Mouse (Mus musculus): ENCODE measurements around the gene Dnmt3l.

The Dnmt3l gene

DNA sequence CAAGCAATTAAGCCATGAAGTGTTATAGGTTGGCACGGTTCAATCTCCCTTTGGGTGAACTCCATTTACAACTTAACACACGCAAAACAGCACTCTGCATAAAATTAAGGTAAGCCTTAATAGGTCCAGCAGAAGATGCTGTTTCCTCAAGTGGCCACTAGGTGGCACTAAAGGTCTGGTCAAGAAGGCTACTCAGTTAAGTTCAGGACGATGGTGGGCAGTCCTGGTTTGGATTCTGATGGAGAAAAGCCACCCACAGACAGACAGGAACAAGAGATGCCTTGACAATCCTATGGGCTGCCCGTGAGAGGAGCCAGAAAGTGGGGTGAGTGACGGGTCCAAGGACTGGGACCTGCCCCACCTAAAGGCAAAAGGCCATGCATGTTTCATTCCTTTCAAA, 13.6 kb upstream of the Dnmt3l start:
- in situ Hi-C loops (cut with MboI, MseI), result no loop called here

DNA sequence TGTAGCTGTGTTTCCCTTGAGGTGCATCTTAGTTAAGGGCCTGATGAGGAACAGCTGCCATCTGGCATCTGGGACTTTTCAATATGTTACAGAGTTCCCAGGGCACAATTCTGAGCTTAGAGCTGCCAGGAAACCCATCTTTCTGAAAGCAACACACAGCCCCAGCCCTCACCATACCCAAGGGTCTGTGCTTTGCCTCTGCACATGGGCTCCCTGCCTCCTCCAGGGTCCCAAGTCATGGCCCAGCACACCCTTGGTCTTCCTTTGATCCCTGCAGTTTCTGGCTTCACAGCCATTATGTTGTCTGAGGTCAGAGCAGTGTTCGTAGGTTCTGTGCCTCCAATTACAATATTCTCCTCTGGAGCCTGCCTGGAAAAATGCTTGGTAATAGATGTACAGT, 12.7 kb upstream of the Dnmt3l start:
- in situ Hi-C loops (cut with MboI, MseI), result no loop called here

DNA sequence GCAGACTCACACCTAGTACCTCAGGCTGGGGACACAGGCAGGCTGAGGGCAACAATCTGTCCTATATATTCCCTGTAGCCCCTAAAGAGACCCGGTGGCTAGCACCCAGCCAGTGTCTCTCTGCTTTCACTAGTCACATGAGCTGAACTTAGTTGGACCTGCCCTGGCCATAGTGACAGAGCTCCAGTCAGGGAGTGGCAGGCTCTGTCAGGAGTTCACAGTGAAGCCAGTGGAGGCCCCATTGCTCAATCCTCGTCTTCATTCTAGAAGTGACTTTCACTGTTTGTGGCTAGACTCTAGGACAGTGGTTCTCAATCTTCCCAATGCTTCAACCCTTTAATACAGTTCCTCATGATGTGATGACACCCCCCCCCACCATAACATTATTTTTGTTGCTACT, 9.8 kb upstream of the Dnmt3l start:
- in situ Hi-C loops (cut with MboI, MseI), result loop anchor here (5.0 kb wide), 1 partner anchor 130 kb away; no protein-coding TSS in a partner anchor

DNA sequence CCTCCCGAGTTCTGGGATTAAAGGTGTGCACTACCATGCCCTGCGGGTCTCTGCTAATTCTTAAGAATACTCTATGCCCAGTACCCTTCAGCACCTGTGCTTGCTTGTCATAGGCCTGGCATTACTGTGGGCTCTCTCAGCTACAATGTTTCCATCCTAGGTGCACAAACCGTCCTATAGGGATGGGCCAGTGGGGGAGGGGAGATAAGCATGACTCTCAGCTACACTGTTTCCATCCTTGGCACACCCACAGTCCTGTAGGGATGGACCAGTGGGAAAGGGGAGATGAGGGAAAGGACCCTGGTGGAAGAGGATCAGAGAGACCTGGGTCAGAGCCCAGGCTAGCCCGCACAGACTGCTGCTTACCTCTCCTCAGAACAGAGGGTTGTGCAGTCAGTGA, 4.6 kb upstream of the Dnmt3l start:
- in situ Hi-C loops (cut with MboI, MseI), result no loop called here

DNA sequence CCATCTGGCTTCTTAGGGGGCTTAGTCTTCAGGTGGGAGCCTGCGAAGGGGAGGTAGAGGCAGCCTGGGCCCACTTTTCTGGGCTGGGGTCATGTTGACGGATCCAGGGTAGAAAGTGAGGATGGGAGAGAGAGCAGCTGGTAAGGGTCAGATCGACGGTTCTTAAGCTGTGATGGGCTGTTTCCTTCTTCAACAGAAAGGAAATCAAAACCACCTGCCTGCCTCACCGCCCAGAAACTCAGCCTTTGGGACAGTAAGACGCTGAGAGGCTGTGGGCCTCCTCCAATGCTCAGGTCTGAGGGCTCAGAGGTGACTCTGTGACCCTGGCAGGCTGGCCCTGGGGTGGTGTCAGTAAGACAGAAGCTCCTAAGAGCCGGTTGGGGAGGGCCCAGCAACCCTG, 349 bp downstream of the Dnmt3l start:
- in situ Hi-C loops (cut with MboI, MseI), result no loop called here

DNA sequence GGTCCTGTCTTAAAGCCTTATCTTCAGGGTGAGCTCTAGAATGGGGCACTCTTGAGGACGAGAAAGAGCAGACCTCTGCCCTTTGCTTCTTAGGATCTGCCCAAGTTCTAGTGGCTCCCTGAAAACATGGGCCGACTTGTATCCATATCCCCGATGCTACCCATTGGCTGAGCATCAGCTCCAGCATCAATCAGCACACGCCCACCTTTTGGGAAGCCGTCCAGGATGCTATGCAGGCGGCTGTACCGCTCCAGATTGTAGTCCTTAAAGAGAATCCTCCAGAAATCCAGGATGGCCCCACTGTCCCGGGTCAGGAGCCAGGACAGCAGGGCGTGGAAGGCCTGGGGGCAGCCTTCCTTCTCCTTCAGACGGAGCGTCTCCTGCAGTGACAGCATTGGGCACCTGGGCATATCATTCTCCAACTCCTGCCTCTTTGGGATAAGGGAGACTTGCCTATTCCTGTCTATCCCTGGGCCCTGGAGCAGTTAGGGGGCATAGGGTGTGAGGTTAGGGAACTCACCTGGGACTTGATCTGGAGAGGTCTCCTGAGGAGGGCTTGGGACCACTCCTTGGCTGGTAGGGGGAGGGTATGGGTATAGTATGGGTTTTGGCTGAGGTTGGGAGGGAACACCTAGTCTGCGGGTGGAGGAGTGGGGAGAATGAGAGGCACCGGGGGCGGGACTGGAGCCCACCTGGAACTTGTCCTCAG, 1.1 kb downstream of the Dnmt3l start:
- in situ Hi-C loops (cut with MboI, MseI), result no loop called here

DNA sequence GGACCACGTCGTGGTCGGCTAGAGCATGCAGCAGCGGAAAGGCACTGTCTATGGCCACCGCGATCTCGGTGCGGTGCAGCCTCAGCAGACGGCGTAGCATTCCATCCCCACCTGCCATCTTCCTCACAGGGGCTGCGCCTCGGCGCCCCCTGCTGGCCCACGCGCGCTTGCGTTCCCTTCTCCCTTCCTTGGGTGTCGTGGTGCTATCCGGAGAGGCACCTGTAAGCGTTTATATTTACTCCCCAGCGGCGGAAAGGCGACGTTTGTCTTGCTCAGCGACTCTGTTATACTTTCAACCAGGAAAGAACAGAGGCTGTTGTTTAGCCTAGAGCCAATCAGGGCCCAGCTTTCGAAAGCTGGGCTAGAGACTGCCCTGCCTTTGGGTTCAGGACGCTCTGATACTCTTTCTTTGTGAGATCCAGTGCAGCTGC, 1.7 kb downstream of the Dnmt3l start, which contains the start of gene Aire:
Aire (minus strand) TSS at position 205 of the 431 bp plus-strand sequence.
- in situ Hi-C loops (cut with MboI, MseI), result no loop called here

DNA sequence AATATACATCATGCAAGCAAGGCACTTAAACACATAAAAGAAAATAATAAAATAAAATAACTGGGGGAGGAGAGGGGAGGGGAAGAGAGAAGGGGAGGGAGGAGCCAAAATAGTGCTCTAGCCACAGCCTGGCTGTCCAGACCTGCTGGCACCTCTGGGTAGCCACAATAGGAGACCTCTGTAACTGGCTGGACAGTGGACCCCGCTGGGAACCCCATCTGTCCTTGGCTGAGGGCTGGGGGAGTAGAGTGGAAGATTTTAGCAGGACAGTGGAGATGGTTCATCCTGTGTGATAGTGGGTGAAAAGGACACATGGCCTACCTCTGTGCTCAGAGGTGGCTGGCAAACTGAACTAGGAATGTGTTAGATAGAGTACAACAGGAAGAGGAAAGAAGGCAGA, 2.8 kb downstream of the Dnmt3l start:
- in situ Hi-C loops (cut with MboI, MseI), result no loop called here

DNA sequence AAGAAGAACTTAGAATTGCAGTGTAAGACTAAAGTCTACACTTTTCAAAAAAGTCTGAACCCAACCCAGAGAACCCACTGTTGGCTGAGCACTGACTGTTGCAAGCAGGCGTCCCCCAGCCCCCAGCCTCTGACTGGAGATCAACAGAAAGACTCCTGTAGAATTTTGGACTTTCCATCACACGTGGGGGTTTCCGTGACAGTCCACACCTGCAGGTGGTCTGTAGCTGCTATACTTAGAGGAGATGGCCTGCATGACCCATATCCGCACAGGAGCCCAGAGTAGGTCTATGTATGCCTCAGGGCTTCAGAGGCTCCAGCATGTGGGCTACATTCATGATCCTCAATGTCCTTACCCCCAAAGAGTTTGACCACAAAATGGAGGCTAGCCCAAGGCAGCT, 4.6 kb downstream of the Dnmt3l start:
- in situ Hi-C loops (cut with MboI, MseI), result no loop called here

DNA sequence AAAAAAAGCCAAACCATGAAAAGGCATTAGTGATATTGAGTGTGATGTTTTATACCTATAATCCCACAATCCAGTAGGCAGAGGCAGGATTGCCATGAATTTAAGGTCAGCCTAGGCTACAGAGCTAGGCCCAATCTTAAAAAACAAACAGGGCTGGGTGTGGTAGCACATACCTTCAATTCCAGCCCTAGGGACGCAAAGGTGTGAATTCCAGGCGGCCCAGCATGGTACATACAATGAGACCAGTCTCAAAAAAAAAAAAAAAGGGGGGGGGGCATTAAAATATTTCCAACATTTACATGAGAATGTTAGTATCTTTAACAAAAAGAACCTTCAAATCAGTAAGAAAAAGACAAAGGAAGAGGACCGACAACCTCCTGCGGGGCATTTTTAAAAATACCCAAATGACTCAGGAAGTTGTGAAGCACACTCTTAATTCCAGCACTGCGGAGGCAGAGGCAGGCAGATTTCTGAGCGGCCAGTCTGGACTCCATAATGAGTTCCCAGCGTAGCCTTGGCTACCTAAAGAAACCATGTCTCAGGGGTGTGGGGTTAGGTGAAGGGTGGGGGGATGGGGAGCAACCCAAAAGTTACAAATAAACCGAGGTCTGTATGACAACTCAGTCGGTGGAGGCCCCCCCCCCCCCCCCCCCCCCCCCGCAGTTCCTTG, 6.4 kb downstream of the Dnmt3l start:
- in situ Hi-C loops (cut with MboI, MseI), result no loop called here

DNA sequence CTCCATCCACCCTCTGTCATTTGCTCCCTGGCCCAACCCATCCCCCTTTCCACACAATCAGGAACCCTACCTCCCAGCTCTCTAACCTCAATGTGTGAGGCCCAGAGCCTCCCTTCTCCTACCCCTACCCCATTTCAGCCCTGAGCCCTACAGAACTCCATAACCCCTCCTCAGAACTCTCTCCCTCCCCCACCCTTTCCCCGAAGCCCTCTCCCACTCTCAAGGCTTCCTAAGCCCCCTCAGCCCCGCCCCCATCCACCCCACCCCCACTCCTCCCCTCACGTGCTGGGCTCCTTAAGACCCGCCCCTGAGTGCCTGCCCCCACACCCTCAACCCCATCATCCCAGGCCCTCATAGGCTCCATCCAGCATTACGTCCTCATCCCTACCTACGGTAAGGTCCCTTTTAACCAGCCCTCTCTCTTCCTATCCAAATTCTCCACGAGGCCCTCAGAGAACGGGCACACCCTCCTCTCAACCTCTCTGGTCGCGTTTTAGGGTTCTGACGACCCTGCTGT, 7.8 kb downstream of the Dnmt3l start:
- in situ Hi-C loops (cut with MboI, MseI), result no loop called here

DNA sequence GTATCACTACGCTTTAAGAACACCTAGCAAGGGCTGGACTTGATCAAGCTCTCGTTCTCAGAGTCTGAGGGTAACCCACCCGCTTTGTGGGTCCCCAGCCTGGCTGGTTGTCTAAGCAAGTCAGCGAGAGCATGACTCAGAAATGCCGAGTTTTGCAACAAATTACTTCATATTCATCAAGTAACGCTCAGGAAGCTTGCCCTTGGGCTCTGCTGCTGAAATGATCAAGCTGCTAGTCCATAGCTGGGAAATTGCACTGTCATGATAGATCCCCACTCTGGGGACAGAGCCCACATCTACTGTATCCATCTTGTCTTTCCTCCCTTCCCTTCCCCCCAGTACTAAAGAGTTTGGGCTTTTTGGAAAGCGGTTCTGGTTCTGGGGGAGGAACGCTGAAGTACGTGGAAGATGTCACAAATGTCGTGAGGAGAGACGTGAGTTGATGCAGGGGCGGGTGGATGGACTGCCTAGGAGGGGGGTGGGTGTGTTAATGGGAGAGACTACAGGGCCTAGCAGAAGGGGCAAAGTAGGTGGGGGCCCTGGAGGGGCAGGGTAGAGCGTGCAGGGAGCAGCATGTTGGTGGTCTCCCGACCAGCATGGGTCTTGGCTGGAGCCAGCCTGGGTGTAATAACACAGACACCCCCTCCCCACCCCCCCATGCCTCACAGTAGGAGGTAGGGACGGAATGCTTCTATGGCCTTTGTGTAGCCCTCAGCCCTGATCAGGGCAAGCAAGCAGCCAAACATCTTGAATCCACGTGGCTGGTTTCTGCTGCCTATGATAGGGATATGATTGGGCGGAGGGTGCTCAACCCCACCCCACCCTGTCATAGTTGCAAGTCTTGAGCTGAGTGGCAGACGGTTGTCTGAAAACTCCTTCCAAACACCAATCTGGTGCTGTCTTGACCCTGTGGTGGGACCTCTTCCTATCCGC, 13.2 kb downstream of the Dnmt3l start:
- in situ Hi-C loops (cut with MboI, MseI), result no loop called here

DNA sequence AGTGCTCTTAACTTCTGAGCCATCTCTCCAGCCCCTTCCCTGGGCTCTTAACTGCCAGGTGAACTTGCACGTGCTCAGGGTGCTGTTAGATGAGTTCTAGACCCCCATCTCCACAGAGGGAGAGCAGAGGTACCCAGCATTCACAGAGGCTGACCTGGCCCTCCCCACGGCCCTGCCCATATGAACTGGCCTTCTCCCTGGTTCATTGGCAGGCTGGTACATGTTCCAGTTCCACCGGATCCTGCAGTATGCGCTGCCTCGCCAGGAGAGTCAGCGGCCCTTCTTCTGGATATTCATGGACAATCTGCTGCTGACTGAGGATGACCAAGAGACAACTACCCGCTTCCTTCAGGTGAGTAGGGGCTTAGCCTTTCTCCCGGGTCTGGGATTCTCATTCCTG, 15.3 kb downstream of the Dnmt3l start:
- in situ Hi-C loops (cut with MboI, MseI), result no loop called here

DNA sequence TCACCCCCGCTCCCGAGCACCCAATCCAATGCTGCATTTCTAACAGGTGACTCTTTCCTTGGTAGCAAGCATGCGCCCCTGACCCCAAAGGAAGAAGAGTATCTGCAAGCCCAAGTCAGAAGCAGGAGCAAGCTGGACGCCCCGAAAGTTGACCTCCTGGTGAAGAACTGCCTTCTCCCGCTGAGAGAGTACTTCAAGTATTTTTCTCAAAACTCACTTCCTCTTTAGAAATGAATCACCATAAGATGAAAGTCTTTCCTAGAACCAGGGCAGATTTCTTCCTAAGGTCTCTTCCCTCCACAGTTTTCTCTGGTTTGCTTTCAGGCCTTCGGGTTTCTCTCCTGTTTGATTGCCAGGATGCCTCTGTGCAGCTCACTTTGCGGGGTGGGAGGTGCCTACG, 21.4 kb downstream of the Dnmt3l start:
- in situ Hi-C loops (cut with MboI, MseI), result no loop called here

DNA sequence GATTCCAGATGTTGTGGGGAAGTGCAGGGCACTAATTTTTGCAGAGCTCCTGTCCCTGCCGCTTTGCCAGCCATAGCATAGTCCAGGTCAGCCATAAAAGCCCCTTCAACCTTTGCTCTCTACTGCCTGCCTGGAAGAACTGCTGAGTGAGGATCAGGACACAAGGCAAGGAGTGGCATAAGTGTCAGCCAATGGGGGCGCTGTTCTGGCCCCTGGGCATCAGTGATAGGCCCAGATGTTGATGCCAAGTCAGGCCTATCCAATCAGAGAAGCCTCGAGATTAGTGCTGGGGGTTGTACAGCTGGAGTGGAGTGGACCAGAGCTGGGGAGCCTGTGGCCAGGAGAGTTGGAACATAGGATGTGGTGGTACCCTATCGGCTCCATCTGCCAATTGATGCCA, 25.5 kb downstream of the Dnmt3l start:
- in situ Hi-C loops (cut with MboI, MseI), result no loop called here

DNA sequence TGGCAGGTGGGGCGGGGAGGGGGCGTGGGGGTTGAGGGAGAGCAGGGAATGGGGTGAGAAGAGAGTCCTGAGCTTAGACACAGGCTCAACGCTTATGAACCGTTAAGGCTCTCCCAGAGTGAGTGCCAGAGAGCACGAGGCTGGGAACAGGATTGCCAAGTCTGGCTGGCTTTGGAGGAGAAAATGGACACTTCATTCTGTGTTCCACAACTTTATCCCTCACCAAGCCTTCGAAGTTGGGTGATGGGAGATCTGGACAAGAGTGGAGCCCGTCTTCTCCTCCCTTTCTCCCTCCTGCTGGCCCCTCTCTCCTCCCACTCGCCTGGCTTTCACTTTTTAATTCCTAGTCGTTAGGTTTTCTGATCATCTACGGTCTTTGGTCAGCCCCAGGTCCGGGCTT, 26.8 kb downstream of the Dnmt3l start:
- in situ Hi-C loops (cut with MboI, MseI), result no loop called here

DNA sequence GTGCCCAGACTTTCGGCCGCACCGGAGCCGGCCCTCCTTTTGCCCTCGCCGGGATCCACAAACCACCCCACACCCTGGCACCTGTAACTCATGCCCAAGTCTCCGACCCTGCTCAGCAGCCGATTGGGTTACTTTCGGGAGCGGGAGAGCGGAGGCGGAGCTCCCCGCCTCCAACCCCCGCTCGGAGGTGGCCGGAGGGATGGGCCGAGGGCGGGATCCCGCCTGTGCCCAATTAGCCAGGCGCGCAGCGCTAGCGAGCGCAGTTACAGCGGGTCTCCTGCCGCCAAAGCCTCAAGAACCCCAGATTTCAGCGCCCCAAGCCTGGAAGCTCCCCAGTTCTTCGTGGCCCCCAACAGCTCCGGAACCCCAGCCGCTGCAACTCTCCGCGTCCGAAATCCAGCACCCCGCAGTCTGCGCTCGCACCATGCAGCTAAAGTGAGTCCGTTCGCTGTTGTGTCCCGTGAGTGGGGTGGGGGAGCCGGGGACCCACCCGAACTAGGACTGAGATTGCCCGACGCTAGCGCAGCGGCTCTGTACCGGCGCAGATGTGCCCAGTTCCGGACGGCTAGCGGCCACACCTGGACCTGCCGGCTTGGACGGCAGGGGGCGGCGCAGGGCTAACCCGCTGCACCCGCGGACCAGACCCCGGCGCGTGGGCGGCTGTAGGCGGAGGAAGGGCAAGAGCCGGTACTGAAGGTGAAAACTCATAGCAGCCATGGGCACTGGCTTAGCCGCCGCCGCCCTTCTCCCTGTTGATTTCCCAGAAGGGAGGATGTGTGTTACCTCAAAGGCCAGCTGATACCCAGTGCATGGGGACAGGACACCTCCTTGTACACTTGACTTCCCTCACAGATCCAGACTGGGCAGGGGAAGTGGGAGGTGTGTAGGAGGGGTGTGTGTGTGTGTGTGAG, 27.6 kb downstream of the Dnmt3l start, which contains the start of gene Icosl:
Icosl (plus strand) TSS at position 202 of the 911 bp plus-strand sequence.
- in situ Hi-C loops (cut with MboI, MseI), result no loop called here

DNA sequence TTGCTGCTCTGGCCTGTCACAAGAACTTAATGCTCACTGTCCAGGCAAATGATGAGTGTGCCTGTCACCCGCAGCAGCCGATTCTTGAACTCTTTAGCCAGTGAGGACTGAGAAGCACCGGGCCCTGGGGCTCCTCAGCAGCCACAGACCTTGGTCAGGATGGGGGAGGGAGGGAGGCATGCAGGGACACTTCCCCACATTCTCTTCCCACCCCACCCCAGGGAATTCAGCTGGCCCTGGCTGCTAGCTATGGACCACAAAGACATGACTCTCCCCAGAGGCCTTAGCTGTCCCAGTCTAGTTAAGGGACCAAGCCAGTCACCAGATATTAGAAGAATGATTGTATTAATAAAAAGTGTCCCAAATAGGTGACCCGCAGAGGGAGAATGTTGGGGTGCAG, 32.4 kb downstream of the Dnmt3l start:
- in situ Hi-C loops (cut with MboI, MseI), result no loop called here

DNA sequence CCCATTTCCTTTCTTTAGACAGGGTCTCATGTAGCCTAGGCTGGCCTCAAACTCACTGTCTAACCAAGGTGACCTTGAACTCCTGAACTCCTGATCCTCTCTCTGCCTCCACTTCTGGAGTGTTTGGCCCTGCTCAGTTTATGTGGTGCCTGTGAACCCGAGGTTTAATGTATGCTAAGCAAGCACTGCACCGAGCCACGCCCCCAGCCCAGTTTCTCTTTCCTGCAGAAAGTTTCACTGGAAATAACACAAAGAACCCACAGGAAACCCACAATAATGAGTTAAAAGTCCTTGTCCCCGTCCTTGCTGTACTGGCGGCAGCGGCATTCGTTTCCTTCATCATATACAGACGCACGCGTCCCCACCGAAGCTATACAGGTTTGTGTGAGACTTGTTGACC, 33.2 kb downstream of the Dnmt3l start:
- in situ Hi-C loops (cut with MboI, MseI), result no loop called here

DNA sequence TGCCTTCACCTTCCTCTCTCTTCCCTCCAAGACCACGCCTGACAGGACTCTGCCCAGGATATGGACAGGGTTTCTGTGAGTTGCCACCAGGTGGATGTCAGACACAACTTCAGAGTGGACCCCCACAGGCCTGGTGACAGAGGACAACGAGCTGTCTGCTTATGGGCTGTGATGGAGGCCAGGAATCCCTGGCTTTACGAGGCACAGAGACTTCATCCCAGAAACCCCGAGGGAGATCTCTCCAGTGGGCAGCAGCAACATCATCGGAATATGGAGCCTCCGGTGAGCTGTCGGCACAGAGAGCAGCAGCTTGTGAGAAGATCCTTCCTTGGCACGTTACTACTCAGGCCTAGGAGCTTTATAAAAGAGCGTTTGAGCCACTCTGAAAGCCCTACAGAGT, 36.1 kb downstream of the Dnmt3l start:
- in situ Hi-C loops (cut with MboI, MseI), result no loop called here

DNA sequence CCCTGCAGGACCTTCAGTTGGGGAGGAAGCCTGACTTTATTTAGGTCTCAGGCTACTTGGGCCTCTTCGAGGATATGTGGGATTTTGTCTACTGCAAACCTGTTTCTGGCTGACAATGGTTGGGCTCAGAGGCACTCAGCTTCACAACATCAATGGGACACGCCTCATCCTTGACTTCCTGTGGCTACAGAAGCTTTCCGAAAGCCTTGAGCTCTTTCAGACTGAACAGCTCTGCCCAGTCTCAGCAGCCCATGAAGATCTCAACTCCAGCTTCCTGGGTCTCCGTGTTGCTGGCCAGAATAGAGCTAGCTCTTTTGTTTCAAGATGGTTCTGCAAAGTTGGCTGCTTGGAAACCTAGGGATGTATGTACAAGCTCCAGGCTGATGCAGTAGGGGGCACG, 36.5 kb downstream of the Dnmt3l start:
- in situ Hi-C loops (cut with MboI, MseI), result no loop called here
